Mouse (Mus musculus): ENCODE measurements around the gene Cbx6. TPM values are rescaled to one million over a fixed set of nuclear protein-coding genes. Genes with fewer than 3 reads are reported as not detected.

The Cbx6 gene
- polyA plus RNA-seq, 1 experiment from 2014 or later = 6.8 TPM

DNA sequence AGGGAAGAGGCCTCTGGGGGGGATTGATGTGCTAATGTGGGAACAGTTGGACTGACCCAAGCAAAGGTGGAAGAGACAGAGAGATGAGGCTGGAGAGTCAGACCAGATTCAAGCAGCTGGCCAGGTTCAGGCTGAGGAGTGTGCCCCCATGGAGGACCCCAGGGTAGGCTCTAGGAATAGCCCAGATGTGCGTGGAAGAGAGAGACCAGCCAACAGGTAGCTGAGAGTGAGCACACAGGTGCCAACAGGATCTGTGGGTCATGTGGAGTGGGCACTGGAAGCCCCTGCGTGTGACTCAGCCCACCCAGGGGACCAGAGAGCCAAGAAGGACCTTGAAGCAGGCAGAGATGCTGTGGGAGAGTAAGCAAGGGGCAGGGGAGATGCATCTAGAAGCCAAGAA is 32.8 kb downstream of the Cbx6 start:
- H3K4me3 ChIP-seq (ENCODE audit: inconsistent target) = no peak overlapping the region
- WGBS (ENCODE audit: missing documents) = 90% methylated on average over 2 of the region's 2 CpGs
- no peaks in the 10 kb centered on the region for H3K79me2 ChIP-seq (ENCODE audit: inconsistent target)
- no peak overlapping the region for H3K27ac ChIP-seq
- no peaks in the 10 kb centered on the region for H3K36me3 ChIP-seq (ENCODE audit: inconsistent target)

DNA sequence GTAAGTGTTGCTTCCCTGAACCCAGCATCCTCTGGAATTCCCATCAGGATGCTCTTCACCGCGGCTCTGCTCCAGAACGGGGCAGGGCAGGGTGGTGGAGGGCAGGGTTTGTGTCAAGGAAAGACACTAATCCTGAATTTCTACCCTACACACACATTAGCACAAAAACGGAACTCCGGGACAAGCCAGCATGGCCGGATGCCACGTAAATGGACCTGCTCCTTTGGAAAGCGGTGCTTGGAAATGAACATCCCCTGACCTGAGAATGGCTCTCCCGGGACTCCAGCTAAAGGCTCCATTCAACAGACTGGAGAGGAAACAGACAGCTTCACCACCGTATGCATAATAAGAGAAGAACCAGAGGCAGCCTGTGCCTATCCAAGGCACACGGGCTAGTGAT is 33.8 kb downstream of the Cbx6 start:
- H3K27ac ChIP-seq = no peak overlapping the region
- WGBS (ENCODE audit: missing documents) = 77% methylated on average over 11 of the region's 11 CpGs

DNA sequence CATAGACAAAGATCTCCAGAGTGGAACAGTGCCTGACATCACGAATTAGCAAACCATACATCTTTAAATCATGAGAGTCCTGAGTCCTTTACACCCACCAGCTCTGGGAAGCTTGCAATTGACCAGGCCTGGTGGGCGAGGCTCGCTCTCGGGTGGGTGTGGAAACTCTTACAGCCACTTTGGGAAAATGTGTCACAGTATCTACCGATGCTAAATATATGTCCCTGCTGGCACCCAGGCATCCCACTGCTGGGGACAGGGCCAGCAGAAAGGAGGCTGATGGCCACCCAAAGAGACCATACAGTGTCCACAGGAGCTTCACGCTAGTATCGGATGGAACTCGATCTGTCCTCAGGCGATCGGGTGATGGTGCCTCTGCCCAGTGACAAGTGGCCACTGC is 35.9 kb downstream of the Cbx6 start:
- Histone ChIP-seq H3K36me3 (ENCODE audit: inconsistent target) (no peaks in the 10 kb centered on the region), H3K79me2 (ENCODE audit: inconsistent target) (no peaks in the 10 kb centered on the region), H3K27ac (no peak overlapping the region), H3K4me3 (ENCODE audit: inconsistent target) (no peak overlapping the region)
- 93% methylated on average over 10 of the region's 10 CpGs for WGBS (ENCODE audit: missing documents)

More for the DNA sequence above, 33.8 kb downstream of the Cbx6 start:
- Histone ChIP-seq H3K4me3 (ENCODE audit: inconsistent target) (no peak overlapping the region), H3K79me2 (ENCODE audit: inconsistent target) (no peaks in the 10 kb centered on the region), H3K36me3 (ENCODE audit: inconsistent target) (no peaks in the 10 kb centered on the region)

GRCm38 (mm10) chr15:79797680-79798079 is 36.8 kb downstream of the Cbx6 start:
- 85% methylated on average over 8 of the region's 8 CpGs for WGBS (ENCODE audit: missing documents)
- Histone ChIP-seq H3K4me3 (ENCODE audit: inconsistent target) (no peak overlapping the region), H3K27ac (no peak overlapping the region), H3K79me2 (ENCODE audit: inconsistent target) (no peaks in the 10 kb centered on the region), H3K36me3 (ENCODE audit: inconsistent target) (no peaks in the 10 kb centered on the region)

DNA sequence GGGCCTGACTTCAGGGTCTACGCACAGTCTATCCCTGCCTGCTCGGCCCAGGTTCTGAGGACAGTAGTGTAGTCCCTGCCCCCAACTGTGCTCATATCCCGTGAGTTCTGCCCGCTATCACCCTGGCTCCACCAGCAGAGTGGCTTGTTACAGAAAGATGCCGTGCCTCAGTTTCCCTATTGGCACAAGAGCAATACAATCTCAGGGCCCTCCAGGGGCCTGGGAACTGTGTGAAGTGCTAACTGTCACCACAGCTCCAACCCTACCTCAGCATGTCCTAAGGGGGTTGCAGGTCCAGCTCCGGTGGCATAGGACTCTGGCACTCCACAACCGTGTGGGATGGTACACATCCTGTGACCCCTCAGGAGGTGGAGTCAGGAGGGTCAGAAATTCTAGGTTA is 37.4 kb downstream of the Cbx6 start:
- no peaks in the 10 kb centered on the region for H3K79me2 ChIP-seq (ENCODE audit: inconsistent target)
- H3K4me3 ChIP-seq (ENCODE audit: inconsistent target) = no peak overlapping the region
- no peak overlapping the region for H3K27ac ChIP-seq
- H3K36me3 ChIP-seq (ENCODE audit: inconsistent target) = no peaks in the 10 kb centered on the region
- WGBS (ENCODE audit: missing documents) = 93% methylated on average over 7 of the region's 7 CpGs

- no peak overlapping the region for H3K4me3 ChIP-seq (ENCODE audit: inconsistent target)
- H3K36me3 ChIP-seq (ENCODE audit: inconsistent target) = no peaks in the 10 kb centered on the region
- WGBS (ENCODE audit: missing documents) = 87% methylated on average over 12 of the region's 12 CpGs
- H3K79me2 ChIP-seq (ENCODE audit: inconsistent target) = no peaks in the 10 kb centered on the region
- H3K27ac ChIP-seq = no peak overlapping the region
Observed at GRCm38 (mm10) chr15:79796256-79796655, 38.2 kb downstream of the Cbx6 start.

- 24% methylated on average over 20 of the region's 20 CpGs for WGBS (ENCODE audit: missing documents)
Observed at GRCm38 (mm10) chr15:79794173-79794572, 40.3 kb downstream of the Cbx6 start.

GRCm38 (mm10) chr15:79793076-79793475 is 41.4 kb downstream of the Cbx6 start:
- Histone ChIP-seq H3K36me3 (ENCODE audit: inconsistent target) (no peaks in the 10 kb centered on the region), H3K4me3 (ENCODE audit: inconsistent target) (no peak overlapping the region), H3K27ac (no peak overlapping the region), H3K79me2 (ENCODE audit: inconsistent target) (no peaks in the 10 kb centered on the region)
- 62% methylated on average over 9 of the region's 9 CpGs for WGBS (ENCODE audit: missing documents)

More at GRCm38 (mm10) chr15:79794173-79794572, 40.3 kb downstream of the Cbx6 start:
- Histone ChIP-seq H3K36me3 (ENCODE audit: inconsistent target) (no peaks in the 10 kb centered on the region), H3K4me3 (ENCODE audit: inconsistent target) (no peak overlapping the region), H3K27ac (no peak overlapping the region), H3K79me2 (ENCODE audit: inconsistent target) (no peaks in the 10 kb centered on the region)

GRCm38 (mm10) chr15:79792455-79792854 is 42.0 kb downstream of the Cbx6 start:
- H3K36me3 ChIP-seq (ENCODE audit: inconsistent target) = no peaks in the 10 kb centered on the region
- no peak overlapping the region for H3K4me3 ChIP-seq (ENCODE audit: inconsistent target)
- 49% methylated on average over 18 of the region's 19 CpGs for WGBS (ENCODE audit: missing documents)
- H3K27ac ChIP-seq = no peak overlapping the region
- H3K79me2 ChIP-seq (ENCODE audit: inconsistent target) = no peaks in the 10 kb centered on the region

- WGBS (ENCODE audit: missing documents) = under 1% methylated on average over 11 of the region's 12 CpGs
- H3K27ac ChIP-seq = no peak overlapping the region
- H3K4me3 ChIP-seq (ENCODE audit: inconsistent target) = no peak overlapping the region
- no peaks in the 10 kb centered on the region for H3K79me2 ChIP-seq (ENCODE audit: inconsistent target)
- no peaks in the 10 kb centered on the region for H3K36me3 ChIP-seq (ENCODE audit: inconsistent target)
Observed at GRCm38 (mm10) chr15:79791502-79791901, 43.0 kb downstream of the Cbx6 start.

DNA sequence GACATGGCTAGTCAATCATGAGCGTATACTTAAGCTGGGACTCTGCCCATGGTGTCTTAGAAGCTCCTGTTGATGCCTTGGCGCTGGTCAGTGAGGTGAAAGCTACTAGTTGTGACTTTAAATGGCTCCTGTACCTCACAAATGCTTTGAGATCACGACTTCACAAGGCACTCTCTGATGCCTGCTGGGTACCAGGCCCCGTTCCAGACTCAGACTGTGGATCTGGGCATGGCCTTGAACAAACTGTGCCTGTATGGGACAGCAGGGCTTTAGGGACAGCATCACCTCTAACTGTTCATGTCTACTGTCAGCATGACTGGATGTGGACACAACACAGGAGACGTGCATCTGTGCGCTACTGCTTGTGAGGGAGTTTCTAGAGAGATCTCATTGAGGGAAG is 43.6 kb downstream of the Cbx6 start:
- 91% methylated on average over 6 of the region's 6 CpGs for WGBS (ENCODE audit: missing documents)
- no peaks in the 10 kb centered on the region for H3K79me2 ChIP-seq (ENCODE audit: inconsistent target)
- H3K4me3 ChIP-seq (ENCODE audit: inconsistent target) = no peak overlapping the region
- no peak overlapping the region for H3K27ac ChIP-seq
- no peaks in the 10 kb centered on the region for H3K36me3 ChIP-seq (ENCODE audit: inconsistent target)

GRCm38 (mm10) chr15:79790111-79790510 is 44.4 kb downstream of the Cbx6 start:
- Histone ChIP-seq H3K27ac (no peak overlapping the region), H3K4me3 (ENCODE audit: inconsistent target) (no peak overlapping the region), H3K36me3 (ENCODE audit: inconsistent target) (no peaks in the 10 kb centered on the region), H3K79me2 (ENCODE audit: inconsistent target) (no peaks in the 10 kb centered on the region)
- whole genome bisulfite sequencing (ENCODE audit: missing documents) = 85% methylated on average over 8 of the region's 8 CpGs

DNA sequence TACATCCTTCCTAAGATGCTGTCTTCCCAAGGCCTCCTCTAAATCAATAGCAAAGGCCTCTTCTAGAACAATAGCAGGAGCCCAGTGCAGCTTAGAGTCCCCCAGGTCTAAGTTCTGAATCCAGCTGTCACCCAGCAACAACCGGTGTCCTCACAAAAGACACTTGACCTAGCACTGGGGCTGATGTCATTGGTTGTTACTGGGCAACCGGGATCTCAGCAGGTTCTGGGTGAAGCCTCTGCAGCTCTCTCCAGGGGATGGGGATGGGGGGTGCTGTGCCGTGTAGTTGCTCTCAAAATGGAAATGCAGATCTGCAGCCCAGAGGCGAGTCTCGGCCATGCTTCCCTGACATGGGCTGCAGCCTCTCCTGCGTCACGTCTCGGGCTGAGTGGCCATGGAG is 46.7 kb downstream of the Cbx6 start:
- Histone ChIP-seq H3K79me2 (ENCODE audit: inconsistent target) (no peaks in the 10 kb centered on the region), H3K4me3 (ENCODE audit: inconsistent target) (no peak overlapping the region), H3K27ac (no peak overlapping the region), H3K36me3 (ENCODE audit: inconsistent target) (no peaks in the 10 kb centered on the region)
- 75% methylated on average over 8 of the region's 8 CpGs for WGBS (ENCODE audit: missing documents)

- H3K4me3 ChIP-seq (ENCODE audit: inconsistent target) = no peak overlapping the region
- H3K27ac ChIP-seq = no peak overlapping the region
- no peaks in the 10 kb centered on the region for H3K79me2 ChIP-seq (ENCODE audit: inconsistent target)
- H3K36me3 ChIP-seq (ENCODE audit: inconsistent target) = no peaks in the 10 kb centered on the region
- 80% methylated on average over 1 of the region's 1 CpGs for WGBS (ENCODE audit: missing documents)
Observed at GRCm38 (mm10) chr15:79785056-79785455, 49.4 kb downstream of the Cbx6 start.

- H3K27ac ChIP-seq = no peak within 1 kb of the TSS
- no peaks in the 10 kb centered on the region for H3K36me3 ChIP-seq (ENCODE audit: inconsistent target)
- no peak within 1 kb of the TSS for H3K4me3 ChIP-seq (ENCODE audit: inconsistent target)
- peaks cover 11% of the 10 kb centered on the region; the same call in 1 of the 2 replicates for H3K79me2 ChIP-seq (ENCODE audit: inconsistent target)
Observed at GRCm38 (mm10) chr15:79777749-79778148, 56.7 kb downstream of the Cbx6 start, which contains the start of gene Dnal4. Dnal4 (minus strand) TSS chr15:79777849.

- no peak overlapping the region for H3K27ac ChIP-seq
- 80% methylated on average over 7 of the region's 7 CpGs for WGBS (ENCODE audit: missing documents)
- H3K4me3 ChIP-seq (ENCODE audit: inconsistent target) = no peak overlapping the region
- H3K36me3 ChIP-seq (ENCODE audit: inconsistent target) = no peaks in the 10 kb centered on the region
- H3K79me2 ChIP-seq (ENCODE audit: inconsistent target) = peaks cover 25% of the 10 kb centered on the region; the same call in 1 of the 2 replicates
Observed at GRCm38 (mm10) chr15:79775662-79776061, 58.8 kb downstream of the Cbx6 start.
